Mouse (Mus musculus) erythroblast, embryonic 14.5 days (primary cell): Measurements from ENCODE around the gene Cep41. TPM values are rescaled to one million over a fixed set of nuclear protein-coding genes. Genes with fewer than 3 reads are reported as not detected.

Source experiments
- H3K27me3 ChIP-seq: 2 replicates; pipeline ENCODE4 v1.6.1; 2012; ENCODE audit warnings: inconsistent platforms; ENCODE audit not compliant: control insufficient read depth
- H3K36me3 ChIP-seq: 2 replicates; pipeline ENCODE4 v1.6.1; 2012; ENCODE audit warnings: mild to moderate bottlenecking, inconsistent platforms; ENCODE audit not compliant: control insufficient read depth
- H3K4me1 ChIP-seq: 2 replicates; pipeline ENCODE4 v1.6.1; 2012; ENCODE audit warnings: inconsistent platforms; ENCODE audit not compliant: control insufficient read depth
- H3K4me3 ChIP-seq: replicated peaks from 2 replicates; pipeline ENCODE3; 2012; ENCODE audit warnings: moderate library complexity, mild to moderate bottlenecking, inconsistent platforms
- H3K9me3 ChIP-seq: 2 replicates; pipeline ENCODE4 v1.6.1; 2012; ENCODE audit warnings: low read length, inconsistent platforms, mixed read lengths; ENCODE audit not compliant: control insufficient read depth
- GATA1 ChIP-seq: IDR thresholded peaks from 2 replicates; pipeline ENCODE4 v1.6.1; 2012; ENCODE audit warnings: low read length, inconsistent platforms, mixed read lengths
- TAL1 ChIP-seq: IDR thresholded peaks from 3 replicates; pipeline ENCODE4 v1.6.1; 2012; ENCODE audit warnings: low read length, inconsistent platforms, mixed read lengths
- polyA plus RNA-seq: library from polyadenylated mRNA; stranded (reverse); fragments of >175 nt; gene quantifications from 2 replicates; pipeline ENCODE4 v1.2.3, GENCODE M21; 2012

Gene Cep41
- polyA plus RNA-seq, 1 experiment = 1.3 TPM

DNA sequence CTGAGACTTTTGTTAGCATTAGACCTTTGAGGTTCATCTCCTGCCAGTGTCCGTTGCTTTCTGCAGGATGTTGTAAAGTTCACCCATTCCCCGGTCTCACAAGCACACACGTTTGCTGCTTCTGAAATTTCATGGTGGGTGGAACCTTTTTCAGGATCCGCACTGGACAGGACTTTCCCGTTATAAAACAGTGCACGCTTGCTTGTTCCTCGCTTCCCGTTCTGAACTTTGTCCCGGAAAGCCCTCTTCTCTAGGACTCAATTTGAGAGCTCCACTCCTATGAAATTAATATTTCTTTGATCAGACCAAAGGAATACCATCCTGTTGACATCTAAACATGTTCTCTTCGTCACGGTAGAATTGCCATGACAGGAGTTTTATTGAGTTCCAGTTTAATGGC, 20.3 kb upstream of the Cep41 start:
- peaks cover 6% of the 10 kb centered on the region for H3K4me1 ChIP-seq

DNA sequence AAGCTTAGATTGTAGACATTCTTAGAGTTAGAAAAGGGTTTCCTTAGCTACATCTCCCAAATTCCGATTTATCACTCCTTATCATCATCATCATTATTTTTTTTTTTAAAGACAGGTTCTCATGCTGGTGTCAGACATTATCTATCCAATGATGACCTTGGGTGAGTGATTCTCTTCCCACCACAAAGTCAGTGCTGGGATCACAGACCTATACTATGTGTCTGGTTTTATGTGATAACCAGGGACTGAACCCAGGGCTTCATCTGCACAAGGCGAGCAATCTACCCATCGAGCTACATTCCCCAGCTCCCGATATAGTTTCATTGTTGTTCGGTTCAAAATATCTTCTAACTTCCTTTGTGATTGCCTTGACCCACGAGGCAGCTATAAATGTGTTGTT, 19.9 kb upstream of the Cep41 start:
- Histone ChIP-seq H3K27me3 (no peaks in the 10 kb centered on the region), H3K4me3 (no peak overlapping the region), H3K9me3 (no peaks in the 10 kb centered on the region), H3K4me1 (peaks cover 6% of the 10 kb centered on the region), H3K36me3 (no peaks in the 10 kb centered on the region)
- TF ChIP-seq TAL1 = no peak

More for the DNA sequence above, 20.3 kb upstream of the Cep41 start:
- Histone ChIP-seq H3K36me3 (no peaks in the 10 kb centered on the region), H3K4me3 (no peak overlapping the region), H3K9me3 (no peaks in the 10 kb centered on the region), H3K27me3 (no peaks in the 10 kb centered on the region)
- no peak for TF ChIP-seq GATA1
- no peak for TF ChIP-seq TAL1

DNA sequence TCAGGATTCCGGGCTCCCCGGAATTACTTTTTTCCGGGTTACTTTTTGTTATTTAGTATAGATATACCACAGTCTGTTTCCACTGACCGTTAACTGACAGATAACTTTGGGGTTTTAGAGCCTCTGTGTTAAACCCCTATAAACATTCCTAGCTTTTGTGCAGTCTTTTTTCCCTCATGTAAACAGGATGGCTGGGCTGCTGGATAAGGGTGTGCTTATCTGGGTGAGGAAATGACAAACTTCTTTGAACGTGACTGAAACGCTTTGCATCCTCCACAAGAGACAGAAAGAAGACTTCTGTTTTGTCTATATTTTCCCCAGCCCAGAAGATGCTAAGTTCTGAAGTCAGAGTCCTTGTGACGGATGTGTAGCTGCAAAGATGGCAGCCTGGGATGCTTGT, 18.9 kb upstream of the Cep41 start:
- Histone ChIP-seq H3K9me3 (no peaks in the 10 kb centered on the region), H3K27me3 (no peaks in the 10 kb centered on the region), H3K36me3 (no peaks in the 10 kb centered on the region), H3K4me3 (no peak overlapping the region), H3K4me1 (peaks cover 6% of the 10 kb centered on the region)
- TF ChIP-seq TAL1 (no peak), GATA1 (no peak)

GRCm38 (mm10) chr6:30711365-30711763, 17.8 kb upstream of the Cep41 start:
- Histone ChIP-seq H3K27me3 (no peaks in the 10 kb centered on the region), H3K36me3 (no peaks in the 10 kb centered on the region), H3K9me3 (no peaks in the 10 kb centered on the region), H3K4me3 (no peak overlapping the region), H3K4me1 (peaks cover 6% of the 10 kb centered on the region)
- no peak for TF ChIP-seq GATA1
- no peak for TF ChIP-seq TAL1

GRCm38 (mm10) chr6:30710371-30711364, 17.1 kb upstream of the Cep41 start:
- Histone ChIP-seq H3K9me3 (no peaks in the 10 kb centered on the region), H3K4me1 (peaks cover 6% of the 10 kb centered on the region), H3K4me3 (no peak overlapping the region), H3K27me3 (no peaks in the 10 kb centered on the region), H3K36me3 (no peaks in the 10 kb centered on the region)
- TF ChIP-seq TAL1 (no peak), GATA1 (no peak)

DNA sequence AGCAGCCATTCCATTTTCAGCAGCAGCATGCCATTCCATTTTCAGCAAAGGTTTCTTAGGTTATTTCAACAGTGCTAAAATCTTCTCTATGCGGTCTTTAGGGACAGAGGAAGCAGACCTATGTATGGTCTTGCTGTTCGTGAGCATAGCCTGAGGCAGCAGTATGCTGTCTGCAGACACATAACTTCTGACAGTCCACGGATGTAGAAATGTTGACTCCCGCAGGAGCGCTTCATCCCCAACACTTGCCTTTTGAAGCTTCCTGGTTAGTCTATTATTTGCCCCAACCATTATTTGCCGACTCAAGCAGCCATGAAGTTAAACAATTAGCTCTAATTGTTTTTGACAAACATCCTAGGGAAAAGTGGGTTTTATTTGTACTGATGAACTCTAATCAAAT, 15.6 kb upstream of the Cep41 start:
- no peaks in the 10 kb centered on the region for H3K9me3 ChIP-seq
- no peak overlapping the region for H3K4me3 ChIP-seq
- peaks cover 6% of the 10 kb centered on the region for H3K4me1 ChIP-seq
- TF ChIP-seq GATA1 (no peak), TAL1 (no peak)
- H3K36me3 ChIP-seq = no peaks in the 10 kb centered on the region
- H3K27me3 ChIP-seq = no peaks in the 10 kb centered on the region

DNA sequence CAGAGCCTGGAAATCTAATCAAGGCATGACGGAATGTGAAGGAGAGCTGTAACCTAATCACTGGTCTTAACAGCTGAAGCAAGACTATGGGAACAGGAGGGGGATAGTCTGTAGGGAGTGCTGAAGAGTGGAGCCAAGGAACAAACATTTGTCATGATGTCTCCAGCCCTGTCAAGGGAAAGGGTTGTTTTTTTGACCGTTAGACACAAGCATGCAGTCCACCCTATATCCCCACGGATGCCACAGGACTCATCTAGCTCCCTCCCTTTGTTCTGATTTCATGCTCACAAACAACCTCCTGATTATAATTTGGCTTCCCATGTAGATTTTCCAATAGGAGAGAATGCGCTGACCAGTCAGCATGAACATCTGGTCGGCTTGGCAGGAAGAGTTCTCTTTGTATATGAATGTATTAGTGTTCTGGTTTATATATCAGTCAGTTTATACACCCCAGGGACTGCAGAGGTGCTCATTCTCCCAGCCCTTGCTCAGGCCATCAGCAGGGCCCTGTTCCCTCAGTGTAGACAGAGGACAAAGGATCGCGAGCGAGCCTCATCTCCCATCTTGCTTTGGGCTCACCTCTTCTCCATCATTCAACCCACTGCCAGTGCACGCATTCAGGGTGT, 10.5 kb upstream of the Cep41 start:
- H3K27me3 ChIP-seq = peaks cover 9% of the 10 kb centered on the region
- no peaks in the 10 kb centered on the region for H3K9me3 ChIP-seq
- H3K4me3 ChIP-seq = no peak overlapping the region
- H3K4me1 ChIP-seq = peaks cover 2% of the 10 kb centered on the region; the same call in 1 of the 2 replicates
- H3K36me3 ChIP-seq = no peaks in the 10 kb centered on the region
- TF ChIP-seq TAL1 (no peak), GATA1 (no peak)

DNA sequence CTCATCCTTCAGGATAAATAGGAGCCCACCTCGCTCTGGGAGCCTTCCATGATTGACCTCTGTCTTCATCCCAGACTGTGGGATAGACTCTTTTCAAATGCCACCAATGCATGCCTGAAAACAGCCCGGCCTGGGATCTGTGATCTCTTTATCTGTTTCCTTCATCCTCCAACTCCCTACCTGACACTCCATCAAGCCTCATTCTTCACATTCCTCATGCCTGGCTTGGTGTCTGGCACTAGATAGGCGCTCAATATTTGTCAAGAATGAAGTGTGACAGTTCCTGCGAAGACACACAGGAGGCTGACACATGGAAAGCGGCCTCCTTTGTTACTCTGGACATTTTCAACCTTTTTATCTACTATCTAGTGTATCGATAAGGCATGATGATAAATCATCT, 9.9 kb upstream of the Cep41 start:
- no peak overlapping the region for H3K4me3 ChIP-seq
- H3K27me3 ChIP-seq = peaks cover 9% of the 10 kb centered on the region
- TF ChIP-seq TAL1 = no peak
- TF ChIP-seq GATA1 = no peak

GRCm38 (mm10) chr6:30702881-30703280, 9.3 kb upstream of the Cep41 start:
- H3K27me3 ChIP-seq = peaks cover 9% of the 10 kb centered on the region
- no peak overlapping the region for H3K4me3 ChIP-seq
- TF ChIP-seq GATA1 (no peak), TAL1 (no peak)
- H3K36me3 ChIP-seq = no peaks in the 10 kb centered on the region
- H3K9me3 ChIP-seq = no peaks in the 10 kb centered on the region
- H3K4me1 ChIP-seq = peaks cover 2% of the 10 kb centered on the region; the same call in 1 of the 2 replicates

More for the DNA sequence above, 9.9 kb upstream of the Cep41 start:
- Histone ChIP-seq H3K36me3 (no peaks in the 10 kb centered on the region), H3K4me1 (peaks cover 2% of the 10 kb centered on the region; the same call in 1 of the 2 replicates), H3K9me3 (no peaks in the 10 kb centered on the region)
